ENCODE assay signal across 12 mouse cellular contexts in the genomic region with DNA sequence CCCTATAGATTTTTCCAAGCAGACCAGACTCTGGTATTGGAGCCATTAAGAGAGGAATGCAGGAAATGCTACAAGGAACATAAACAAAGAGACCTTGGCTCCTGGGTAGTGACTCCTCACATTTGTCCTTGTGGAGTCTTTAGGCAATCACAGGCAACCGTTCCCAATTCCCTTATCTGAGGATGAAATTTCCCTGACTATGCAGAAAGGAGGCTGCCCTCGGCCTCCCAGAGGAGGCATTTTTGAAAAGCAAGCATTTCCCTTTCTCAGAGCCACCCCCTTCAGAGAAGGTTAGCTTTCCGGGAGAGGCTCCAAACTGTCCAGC. TPM values are rescaled to one million over a fixed set of nuclear protein-coding genes. Genes with fewer than 3 reads are reported as not detected.
DNase-seq lines count a peak whose midpoint lies in the region; ATAC-seq lines count a peak whose summit lies in the region.
"Had no signal": no experiment of that assay in that cellular context is flagged by ENCODE, and none has a peak within 500 bp of the region (broad histone marks: within the 10 kb centered on the region; RNA-seq: fewer than 3 reads in every experiment).

No protein-coding gene starts in this region.

- WGBS in lung, embryonic 16.5 days: 15% methylated on average over 3 of the region's 3 CpGs
- 18% methylated on average over 3 of the region's 3 CpGs for WGBS in embryonic facial prominence, embryonic 12.5 days
- WGBS in stomach, embryonic 15.5 days: 28% methylated on average over 3 of the region's 3 CpGs
- 27% methylated on average over 3 of the region's 3 CpGs for WGBS in hindbrain, embryonic 12.5 days

- no peak overlapping the region for H3K9ac ChIP-seq in lung, embryonic 16.5 days (ENCODE audit: low read length)
- no peak overlapping the region for H3K9ac ChIP-seq in embryonic facial prominence, embryonic 12.5 days
- no peak overlapping the region for H3K9ac ChIP-seq in stomach, embryonic 15.5 days
- no peak overlapping the region for H3K9ac ChIP-seq in hindbrain, embryonic 12.5 days
- H3K9ac ChIP-seq: limb, embryonic 15.5 days had no signal

- no peaks in the 10 kb centered on the region for H3K9me3 ChIP-seq in lung, embryonic 16.5 days (ENCODE audit: control insufficient read depth, low read length)
- no peaks in the 10 kb centered on the region for H3K9me3 ChIP-seq in embryonic facial prominence, embryonic 12.5 days
- no peaks in the 10 kb centered on the region for H3K9me3 ChIP-seq in stomach, embryonic 15.5 days
- H3K9me3 ChIP-seq in hindbrain, embryonic 12.5 days (replicated peaks): no peaks in the 10 kb centered on the region
- H3K9me3 ChIP-seq: limb, embryonic 15.5 days had no signal

- no peaks in the 10 kb centered on the region; the same call in 1 of the 2 replicates for H3K27me3 ChIP-seq in lung, embryonic 16.5 days (ENCODE audit: control insufficient read depth, insufficient read depth, low read depth, low read length)
- no peaks in the 10 kb centered on the region for H3K27me3 ChIP-seq in embryonic facial prominence, embryonic 12.5 days
- no peaks in the 10 kb centered on the region for H3K27me3 ChIP-seq in stomach, embryonic 15.5 days (replicated peaks)
- no peaks in the 10 kb centered on the region for H3K27me3 ChIP-seq in hindbrain, embryonic 12.5 days
- H3K27me3 ChIP-seq: limb, embryonic 15.5 days had no signal

- H3K4me1 ChIP-seq in lung, embryonic 16.5 days (replicated peaks; ENCODE audit: control insufficient read depth, insufficient read depth, low read length): peaks cover 11% of the 10 kb centered on the region
- peaks cover 8% of the 10 kb centered on the region; the same call in 1 of the 2 replicates for H3K4me1 ChIP-seq in embryonic facial prominence, embryonic 12.5 days
- peaks cover 5% of the 10 kb centered on the region for H3K4me1 ChIP-seq in stomach, embryonic 15.5 days
- peaks cover 17% of the 10 kb centered on the region for H3K4me1 ChIP-seq in hindbrain, embryonic 12.5 days

- H3K36me3 ChIP-seq in lung, embryonic 16.5 days (ENCODE audit: control insufficient read depth, insufficient read depth, low read length): no peaks in the 10 kb centered on the region
- no peaks in the 10 kb centered on the region for H3K36me3 ChIP-seq in embryonic facial prominence, embryonic 12.5 days
- no peaks in the 10 kb centered on the region for H3K36me3 ChIP-seq in stomach, embryonic 15.5 days
- H3K36me3 ChIP-seq in hindbrain, embryonic 12.5 days: no peaks in the 10 kb centered on the region
- H3K36me3 ChIP-seq: limb, embryonic 15.5 days had no signal

- H3K27ac ChIP-seq in lung, embryonic 16.5 days (ENCODE audit: low read length): peak overlapping the region; percentile 69
- no peak overlapping the region for H3K27ac ChIP-seq in embryonic facial prominence, embryonic 12.5 days
- peak overlapping the region; percentile 23; the same call in 1 of the 2 replicates for H3K27ac ChIP-seq in stomach, embryonic 15.5 days
- no peak overlapping the region for H3K27ac ChIP-seq in hindbrain, embryonic 12.5 days
- H3K27ac ChIP-seq: limb, embryonic 15.5 days had no signal

- H3K4me3 ChIP-seq in lung, embryonic 16.5 days (ENCODE audit: low read length): no peak overlapping the region
- H3K4me3 ChIP-seq in embryonic facial prominence, embryonic 12.5 days: no peak overlapping the region
- H3K4me3 ChIP-seq in stomach, embryonic 15.5 days (replicated peaks): no peak overlapping the region
- H3K4me3 ChIP-seq in hindbrain, embryonic 12.5 days: no peak overlapping the region
- H3K4me3 ChIP-seq: erythroblast, embryonic 14.5 days; limb, embryonic 15.5 days had no signal

- ATAC-seq in lung, embryonic 16.5 days (ENCODE audit: low read depth): peak; percentile 85
- ATAC-seq in embryonic facial prominence, embryonic 12.5 days (ENCODE audit: insufficient number of reproducible peaks, insufficient read depth, low FRiP score, low TSS enrichment): 0 out of 2 replicates have a peak, but pooled peaks have one; percentile 12
- ATAC-seq in stomach, embryonic 15.5 days (ENCODE audit: insufficient read depth, low FRiP score, low read depth): no peak
- no peak for ATAC-seq in megakaryocyte, adult 5-6 weeks (ENCODE audit: poor library complexity, severe bottlenecking)
- no peak for ATAC-seq in hindbrain, embryonic 12.5 days (ENCODE audit: low FRiP score)

- no peak overlapping the region for H3K4me2 ChIP-seq in lung, embryonic 16.5 days (ENCODE audit: low read depth, low read length)
- no peak overlapping the region for H3K4me2 ChIP-seq in embryonic facial prominence, embryonic 12.5 days (replicated peaks)
- H3K4me2 ChIP-seq in stomach, embryonic 15.5 days: no peak overlapping the region
- H3K4me2 ChIP-seq in hindbrain, embryonic 12.5 days (replicated peaks): no peak overlapping the region
- H3K4me2 ChIP-seq: limb, embryonic 15.5 days had no signal

- peak; percentile 20 for DNase-seq in gastrocnemius, adult 18-20 months (ENCODE audit: low spot score)
- DNase-seq in gastrocnemius, postnatal 10 days: no peak
- DNase-seq in lung, postnatal 14 days: no peak
- DNase-seq: cerebellum, adult 2 months; gastrocnemius, postnatal 36 days had no signal

RNA-seq across cellular contexts. Expression of a gene that starts 31.7 kb away (rescaled TPM):
- total RNA-seq in gastrocnemius, adult 18-20 months (2021): not detected
- under 1 TPM; 0.09 to 0.12 TPM for total RNA-seq in gastrocnemius, postnatal 10 days (2021)
- polyA plus RNA-seq in lung, embryonic 16.5 days (2015; fragmentation: Nextera tagmentation; extraction: Ambion mirVana): 0.47 and 0.57 TPM in 2 replicates
- polyA plus RNA-seq in embryonic facial prominence, embryonic 12.5 days (2016; fragmentation: Nextera tagmentation; extraction: Ambion mirVana): 0.91 and 1.2 TPM in 2 replicates
- polyA plus RNA-seq in stomach, embryonic 15.5 days (2015; fragmentation: Nextera tagmentation; extraction: Ambion mirVana): 2.0 and 2.1 TPM in 2 replicates
- 0.07 TPM in 1 of 2 replicates, not detected in the other for total RNA-seq in megakaryocyte, adult 5-6 weeks (2015)
- 0.18 and 0.37 TPM in 2 replicates for total RNA-seq in megakaryocyte, adult 5-6 weeks (2017)
- 1.7 and 2.0 TPM in 2 replicates for polyA plus RNA-seq in hindbrain, embryonic 12.5 days (2016; fragmentation: Nextera tagmentation; extraction: Ambion mirVana)
- total RNA-seq: gastrocnemius, postnatal 36 days had no signal
- polyA plus RNA-seq: erythroblast, embryonic 14.5 days had no signal

Comparison
In these comparisons a context has a peak if more than half of its experiments do, and no peak if none do; other contexts are left out.
1. ATAC-seq: peak in lung, embryonic 16.5 days (single experiment) and embryonic facial prominence, embryonic 12.5 days (single experiment); none in stomach, embryonic 15.5 days (single experiment), megakaryocyte, adult 5-6 weeks (single experiment) and hindbrain, embryonic 12.5 days (single experiment).
2. H3K27ac ChIP-seq: peak in lung, embryonic 16.5 days (single experiment) and stomach, embryonic 15.5 days (single experiment); none in embryonic facial prominence, embryonic 12.5 days (single experiment) and hindbrain, embryonic 12.5 days (single experiment).